Mouse (Mus musculus): Measurements from ENCODE around the gene Gm21822. TPM values are rescaled to one million over a fixed set of nuclear protein-coding genes. Genes with fewer than 3 reads are reported as not detected.
"Not testable (repeated sequence)": the region's sequence is repeated elsewhere in the genome, so short reads cannot be mapped to it uniquely, and the experiment has no call there.

Gm21822 gene
- not detected in 2 replicates for polyA plus RNA-seq (2015; fragmentation: Nextera tagmentation; extraction: Ambion mirVana)

DNA sequence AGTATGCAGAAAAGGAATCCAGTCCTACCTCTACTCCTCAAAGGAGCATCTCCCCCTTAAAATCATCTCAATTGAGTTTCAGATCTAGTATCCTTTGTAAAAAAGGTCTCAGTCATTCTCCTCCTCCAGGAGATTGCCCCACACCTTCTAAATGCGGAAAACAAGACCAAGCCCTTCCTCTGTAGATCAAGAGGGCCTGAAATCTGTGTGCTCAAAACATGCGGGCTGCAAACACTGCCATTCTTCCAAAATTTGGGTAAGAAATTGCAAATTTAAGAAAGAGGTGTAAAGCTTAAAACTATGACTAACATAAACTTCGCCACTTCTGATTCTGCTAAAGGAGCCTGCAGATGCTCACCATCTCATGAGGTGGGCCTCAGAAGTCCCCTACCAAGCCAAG, at the start of gene Gm21822:
TSS of gene Gm21822 (plus strand) at position 301 of the 400 bp plus-strand sequence.
- H3K9me3 ChIP-seq (ENCODE audit: low read length); H3K27me3 ChIP-seq (ENCODE audit: insufficient read depth, low read length); H3K4me2 ChIP-seq (replicated peaks; ENCODE audit: low read depth, low read length); H3K27ac ChIP-seq (ENCODE audit: low read length); H3K9ac ChIP-seq (replicated peaks; ENCODE audit: low read length); H3K4me1 ChIP-seq (ENCODE audit: insufficient read depth, low read length); H3K36me3 ChIP-seq (ENCODE audit: insufficient read depth, low read length); H3K4me3 ChIP-seq (ENCODE audit: low read length); ATAC-seq (ENCODE audit: low FRiP score, low TSS enrichment): not testable (repeated sequence)
- no CpG with 5 or more reads among the region's 3 CpGs for WGBS
